Mouse (Mus musculus): ENCODE data around the gene Hnrnph3.
A peak's percentile ranks its signal among the peaks of the same experiment; 100 is the strongest.
"Not testable (repeated sequence)": the region's sequence is repeated elsewhere in the genome, so short reads cannot be mapped to it uniquely, and the experiment has no call there.

Hnrnph3 gene

DNA sequence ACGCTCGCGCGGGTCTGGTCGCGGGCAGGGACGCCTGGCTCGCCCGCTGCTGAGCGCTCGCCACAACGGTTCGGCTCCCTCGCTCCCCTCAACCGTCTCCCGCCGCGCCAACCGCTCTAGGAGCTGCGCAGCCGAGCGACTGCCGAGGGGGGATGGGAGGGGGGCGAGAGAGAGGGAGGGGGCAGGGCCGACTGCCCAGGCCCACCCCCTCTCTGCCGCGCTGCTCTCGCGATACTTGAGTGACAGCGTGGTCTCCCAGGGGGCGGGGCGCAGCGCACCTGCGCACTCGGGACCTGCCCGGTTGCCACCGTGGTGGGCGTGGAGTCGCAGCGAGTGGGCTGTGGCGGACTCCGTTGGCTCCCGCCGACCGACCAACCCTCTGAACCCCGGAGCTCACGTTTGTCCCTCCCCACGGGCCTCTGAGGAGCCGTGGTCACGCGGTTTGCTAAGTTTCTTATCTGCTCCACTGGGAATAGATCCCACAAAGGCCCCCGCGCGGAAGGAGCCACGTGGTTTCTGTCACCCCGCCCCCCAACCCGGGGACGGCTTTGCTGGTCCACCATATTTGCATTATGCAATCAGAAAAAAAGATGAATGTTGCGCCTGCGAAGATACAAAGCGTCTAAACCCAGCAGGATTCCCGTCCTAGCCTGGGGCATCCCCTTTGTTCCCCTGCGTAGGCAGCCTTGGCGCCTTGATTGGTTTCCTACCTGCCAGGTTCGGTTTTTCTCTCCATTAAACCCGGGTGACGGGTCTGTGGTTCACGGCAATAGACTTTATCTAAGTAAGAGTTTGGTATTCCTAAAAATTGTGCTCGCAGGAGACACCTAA, at the start of gene Hnrnph3, which contains the start of gene Pbld2:
Gene Hnrnph3, minus strand, starts transcription at position 469 of the 831 bp plus-strand sequence.
Gene Pbld2, plus strand, starts transcription at position 567 of the 831 bp plus-strand sequence.
- DNase-seq (ENCODE audit: low spot score in 2 of 2), result peak; percentile 98 to 99

DNA sequence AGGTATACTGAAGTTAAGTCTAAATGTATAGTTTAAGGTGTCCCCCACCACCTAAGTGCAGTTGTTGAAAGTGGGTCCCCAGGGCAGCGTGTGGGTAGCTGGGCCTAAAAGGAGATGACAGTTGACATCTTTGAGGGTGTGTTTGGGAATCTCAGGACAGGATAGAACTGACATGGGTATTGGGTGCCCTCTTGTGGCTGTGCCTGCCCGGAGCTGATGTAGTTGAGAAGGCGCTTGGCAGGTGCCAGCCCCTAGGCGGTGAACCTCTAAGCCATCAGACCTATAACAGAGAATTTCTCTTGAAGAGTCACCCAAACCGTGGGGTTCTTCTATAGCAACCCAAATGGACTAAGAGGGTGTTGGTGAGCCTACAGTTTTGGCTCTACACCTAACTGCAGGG, 42.0 kb upstream of the Hnrnph3 start:
- peak; percentile 54 to 81 for DNase-seq (ENCODE audit: low spot score in 2 of 2)

DNA sequence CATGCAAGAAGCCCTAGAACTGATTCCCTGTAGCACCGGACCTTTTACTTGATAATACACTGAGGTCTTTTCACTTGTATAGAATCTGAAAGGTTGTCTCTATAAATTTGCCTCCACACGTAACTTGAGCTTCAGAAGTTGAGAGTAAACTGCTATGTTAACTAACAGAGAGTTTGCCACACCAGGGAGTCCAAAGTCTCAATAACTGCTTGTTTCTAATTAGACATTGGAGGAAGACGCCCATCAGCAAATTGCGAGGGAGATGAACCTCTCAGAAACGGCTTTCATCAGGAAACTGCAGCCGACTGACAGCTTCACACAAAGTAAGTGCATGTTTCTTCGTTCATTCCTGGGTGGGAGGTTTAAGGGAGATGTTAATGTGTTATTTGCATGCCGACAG, 41.5 kb upstream of the Hnrnph3 start:
- DNase-seq (ENCODE audit: low spot score in 2 of 2), result no peak

DNA sequence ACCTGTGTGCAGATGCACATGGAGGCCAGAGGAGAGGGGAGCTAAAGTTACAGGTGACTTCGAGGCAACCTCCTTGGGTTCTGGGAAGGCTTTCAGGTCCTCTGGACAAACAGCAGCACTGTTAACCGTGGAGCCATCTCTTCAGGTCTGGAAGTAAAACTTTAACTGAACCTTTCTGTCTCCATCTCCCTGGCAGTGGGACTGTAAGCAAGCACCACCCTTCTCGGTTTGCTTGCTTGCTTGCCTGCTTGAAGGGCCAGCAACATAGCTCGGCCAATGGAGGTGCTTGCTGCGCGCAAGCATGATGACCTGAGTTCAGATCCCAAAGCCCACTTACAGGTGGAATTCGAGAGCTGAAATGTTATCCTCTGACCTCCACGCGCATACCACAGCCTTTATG, 40.5 kb upstream of the Hnrnph3 start:
- no peak for DNase-seq (ENCODE audit: low spot score in 2 of 2)

DNA sequence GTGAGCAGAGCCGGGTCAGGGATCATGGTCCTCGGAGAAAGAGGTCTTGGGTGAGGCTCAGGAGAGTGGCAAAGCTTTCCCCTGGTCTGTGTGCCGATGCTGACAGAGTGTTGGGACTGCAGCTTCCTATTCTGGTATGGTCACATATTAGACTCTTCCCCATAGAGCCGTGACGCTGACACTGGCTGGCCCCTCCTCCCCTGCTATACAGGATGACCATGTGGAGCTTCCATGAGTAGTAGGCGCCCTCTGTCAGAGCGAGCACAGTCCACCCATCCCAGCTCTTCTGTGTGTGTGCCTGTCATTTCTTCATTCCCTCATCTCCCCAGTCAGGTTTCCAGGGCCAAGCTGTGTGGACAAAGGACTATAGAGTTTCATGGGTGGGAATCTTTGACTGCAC, 39.3 kb upstream of the Hnrnph3 start:
- no peak for DNase-seq (ENCODE audit: low spot score in 2 of 2)

DNA sequence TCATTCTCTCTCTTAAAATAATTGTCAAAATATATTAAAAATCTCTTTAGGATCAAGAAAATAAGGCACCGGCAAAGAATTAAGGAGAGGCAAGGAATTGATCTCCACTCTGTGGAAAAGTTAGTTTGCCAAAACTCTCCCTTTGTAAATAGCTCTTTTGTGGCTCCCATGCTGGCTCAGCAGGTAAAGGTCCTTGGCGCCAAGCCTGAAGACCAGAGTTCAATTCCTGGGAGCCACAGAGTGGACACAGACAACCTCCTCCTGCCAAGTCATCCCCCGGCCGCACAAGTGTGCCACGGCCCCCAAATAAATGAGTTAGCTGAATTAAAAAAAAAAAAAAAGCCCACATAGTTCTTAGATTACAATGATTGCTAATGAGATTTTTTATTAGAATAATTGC, 38.7 kb upstream of the Hnrnph3 start:
- no peak for DNase-seq (ENCODE audit: low spot score in 2 of 2)

DNA sequence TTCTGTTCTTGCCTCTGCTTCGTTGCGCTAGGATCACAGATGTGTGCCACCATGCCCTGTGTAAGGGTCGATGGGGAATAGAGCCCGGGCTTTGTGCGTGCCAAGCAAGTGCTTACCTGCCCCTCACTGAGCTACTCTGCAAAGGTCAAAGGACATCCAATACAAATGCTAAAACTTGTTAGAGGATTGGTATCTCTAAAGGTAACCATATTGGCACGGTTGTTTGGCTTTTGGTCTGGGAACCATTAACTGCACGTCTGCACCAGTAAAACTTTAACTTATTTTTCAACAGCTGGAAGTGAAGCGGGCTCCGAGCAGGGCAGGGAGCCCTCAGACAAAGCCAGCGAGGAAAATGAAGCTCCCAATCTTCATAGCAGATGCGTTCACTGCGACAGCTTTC, 37.2 kb upstream of the Hnrnph3 start:
- no peak for DNase-seq (ENCODE audit: low spot score in 2 of 2)

DNA sequence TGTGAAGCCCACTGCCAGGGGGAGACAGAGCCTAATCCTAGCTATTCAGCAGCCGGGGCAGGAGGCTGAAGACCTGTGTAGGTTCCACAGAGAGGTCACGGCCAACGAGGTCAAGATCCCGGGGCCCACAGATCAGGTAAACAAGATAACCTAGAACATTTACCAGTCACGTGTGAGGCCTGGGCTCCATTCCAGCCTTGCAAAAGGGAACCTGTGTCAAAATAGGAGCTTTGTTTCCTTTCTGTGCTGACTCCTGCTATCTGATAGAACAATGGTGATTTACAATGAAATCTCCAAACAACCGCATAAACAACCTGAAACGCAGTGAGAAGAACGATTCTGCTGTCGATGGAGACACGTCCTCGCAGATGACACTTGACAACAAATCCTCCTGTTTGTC, 36.4 kb upstream of the Hnrnph3 start:
- DNase-seq (ENCODE audit: low spot score in 2 of 2), result no peak

DNA sequence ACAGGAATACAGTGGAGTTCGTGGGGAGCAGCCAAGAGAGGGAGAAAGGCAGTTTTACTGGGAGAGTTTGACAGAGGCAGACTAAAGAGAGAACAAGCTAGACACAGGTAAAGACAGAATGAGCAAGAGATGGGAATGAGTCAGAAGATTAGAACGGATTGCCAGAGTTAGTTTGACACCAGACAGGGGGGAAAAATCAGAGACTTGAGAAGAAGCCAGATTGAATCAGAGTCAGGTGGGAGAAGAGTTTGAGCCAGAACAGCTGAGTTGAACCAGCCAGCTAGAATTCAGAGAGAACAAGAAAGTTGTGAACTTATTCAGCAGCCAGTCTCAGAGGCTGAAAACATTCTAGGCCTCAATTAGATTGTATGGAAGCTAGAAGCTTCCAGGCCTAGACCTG, 35.8 kb upstream of the Hnrnph3 start, which contains the start of gene Pbld1:
Gene Pbld1, plus strand, starts transcription at position 301 of the 400 bp plus-strand sequence.
- DNase-seq (ENCODE audit: low spot score in 2 of 2), result no peak

DNA sequence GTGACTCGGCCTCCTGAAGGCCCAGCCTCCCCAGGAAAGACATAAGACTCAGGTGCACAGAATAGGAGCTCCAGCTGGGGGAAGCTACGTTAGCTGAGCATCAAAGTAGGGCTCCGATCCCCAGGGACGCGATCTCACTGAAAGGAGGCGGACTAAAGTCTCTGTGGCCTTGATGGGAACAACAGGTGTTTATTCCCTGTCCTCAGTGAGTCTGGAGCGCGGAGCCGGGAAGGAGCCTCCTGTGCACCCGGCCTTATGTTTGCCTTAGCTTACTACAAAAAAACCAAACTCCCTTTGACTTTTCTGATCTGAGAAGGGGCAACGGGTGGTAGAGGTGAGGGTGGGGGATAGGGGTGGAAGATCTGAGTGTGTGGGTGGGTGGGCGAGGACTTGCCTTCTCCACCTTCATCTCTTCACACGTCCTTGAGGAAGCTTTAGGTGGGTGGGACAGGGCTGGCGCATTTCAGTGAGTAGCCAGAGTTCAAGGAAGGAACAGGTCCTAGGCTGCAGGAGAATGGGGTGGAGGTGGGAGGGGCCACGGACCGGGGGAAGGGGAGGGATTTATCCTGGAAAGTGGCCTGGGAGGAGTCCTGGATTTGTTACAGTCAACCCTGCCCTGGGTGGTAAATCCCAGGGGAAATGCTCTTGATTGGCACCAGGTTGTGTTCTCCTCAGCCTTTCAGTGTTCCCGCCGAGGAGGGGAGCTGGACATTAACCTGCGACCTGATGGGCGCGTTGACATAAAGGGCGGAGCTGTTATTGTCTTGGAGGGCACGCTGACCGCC, 33.1 kb upstream of the Hnrnph3 start:
- DNase-seq (ENCODE audit: low spot score in 2 of 2), result no peak

DNA sequence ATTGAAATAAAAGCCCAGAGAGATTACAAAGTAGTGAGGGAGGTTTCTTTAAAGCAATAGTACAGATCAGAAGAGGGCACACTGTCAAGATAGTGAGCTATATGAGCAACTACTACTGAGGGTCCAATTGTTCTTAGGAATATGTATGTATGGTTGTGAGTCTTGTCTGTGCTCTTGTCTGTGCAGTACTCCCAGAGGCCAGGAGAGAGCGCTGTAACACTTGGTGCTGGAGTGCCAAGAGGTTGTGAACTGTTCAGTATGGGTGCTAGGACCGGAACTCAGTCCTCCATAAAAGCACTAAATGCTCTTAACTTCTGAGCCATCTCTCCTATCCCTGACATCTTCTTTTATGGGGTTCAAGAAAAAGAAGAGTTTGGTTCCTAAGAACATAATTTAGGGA, 30.6 kb upstream of the Hnrnph3 start:
- no peak for DNase-seq (ENCODE audit: low spot score in 2 of 2)

DNA sequence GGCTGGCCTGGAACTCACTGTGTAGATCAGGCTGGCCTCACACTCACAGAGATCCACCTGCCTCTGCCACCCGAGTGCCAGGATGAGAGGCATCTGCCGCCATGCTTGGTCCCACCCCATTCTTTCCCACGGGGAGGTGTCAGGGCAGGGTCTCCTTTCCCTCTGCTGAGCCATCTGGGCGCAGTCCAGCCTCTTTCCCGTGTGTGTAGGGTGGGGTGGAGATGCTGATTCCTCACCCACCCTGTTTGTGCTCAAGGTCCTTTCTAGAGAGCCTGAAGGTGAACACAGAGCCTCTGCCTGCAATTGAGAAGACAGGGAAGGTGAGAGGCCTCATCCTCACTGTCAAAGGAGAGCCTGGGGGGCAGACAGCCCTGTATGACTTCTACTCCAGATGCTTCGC, 30.1 kb upstream of the Hnrnph3 start:
- DNase-seq (ENCODE audit: low spot score in 2 of 2), result not testable (repeated sequence)

DNA sequence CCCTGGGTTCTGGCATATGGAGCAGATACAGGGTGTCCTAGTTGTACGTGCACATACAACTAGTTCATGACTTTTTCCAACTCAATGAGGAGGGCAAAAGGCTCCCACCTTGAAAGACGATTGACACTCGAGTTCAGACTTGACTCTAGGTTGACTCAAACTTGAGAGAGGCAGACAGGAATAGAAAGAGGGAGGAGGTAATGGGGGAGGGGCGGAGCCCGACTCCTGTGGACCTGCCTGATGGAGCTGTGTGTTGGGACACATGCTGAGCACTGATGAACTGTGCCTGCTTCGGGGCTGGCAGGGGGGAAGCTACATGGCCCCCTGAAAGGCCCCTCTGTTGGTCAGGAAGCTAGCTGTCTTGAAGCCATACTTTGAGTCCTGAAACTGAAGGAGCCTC, 29.0 kb upstream of the Hnrnph3 start:
- DNase-seq (ENCODE audit: low spot score in 2 of 2), result no peak

DNA sequence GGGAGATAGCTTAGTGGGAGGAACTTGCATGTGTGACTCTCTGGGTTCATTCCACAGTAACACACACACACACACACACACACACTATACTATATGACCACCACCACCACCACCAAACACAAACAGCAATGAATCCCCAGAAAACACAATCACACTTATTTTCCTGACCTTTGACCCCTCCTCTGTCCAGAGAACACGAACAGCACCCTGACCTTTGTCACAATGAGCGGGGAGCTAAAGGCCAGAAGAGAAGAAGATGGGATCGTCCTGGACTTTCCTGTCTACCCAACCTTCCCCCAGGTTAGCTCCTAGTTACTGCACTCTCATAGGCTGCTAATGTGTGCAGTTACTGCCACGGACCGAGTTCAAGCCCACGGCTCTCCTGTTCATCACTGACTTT, 28.0 kb upstream of the Hnrnph3 start:
- no peak for DNase-seq (ENCODE audit: low spot score in 2 of 2)

DNA sequence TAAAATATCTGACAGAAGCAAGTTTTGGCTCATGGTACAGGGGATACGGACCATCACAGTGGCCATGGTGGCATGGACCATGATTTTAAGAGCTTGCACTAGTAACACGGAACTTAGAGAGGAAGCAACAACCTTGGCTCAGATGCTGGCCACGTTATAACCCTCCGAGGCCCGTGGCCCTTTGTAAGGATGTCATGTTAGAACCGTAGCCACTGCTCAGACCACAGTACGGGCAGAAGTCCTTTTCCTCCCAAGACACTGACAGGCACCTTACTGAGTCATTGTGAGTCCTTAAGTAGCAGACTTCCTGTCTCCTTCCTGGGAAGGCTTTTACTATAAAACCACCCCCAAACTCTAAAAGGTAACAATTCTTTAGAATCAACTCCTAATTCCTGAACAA, 27.2 kb upstream of the Hnrnph3 start:
- no peak for DNase-seq (ENCODE audit: low spot score in 2 of 2)

DNA sequence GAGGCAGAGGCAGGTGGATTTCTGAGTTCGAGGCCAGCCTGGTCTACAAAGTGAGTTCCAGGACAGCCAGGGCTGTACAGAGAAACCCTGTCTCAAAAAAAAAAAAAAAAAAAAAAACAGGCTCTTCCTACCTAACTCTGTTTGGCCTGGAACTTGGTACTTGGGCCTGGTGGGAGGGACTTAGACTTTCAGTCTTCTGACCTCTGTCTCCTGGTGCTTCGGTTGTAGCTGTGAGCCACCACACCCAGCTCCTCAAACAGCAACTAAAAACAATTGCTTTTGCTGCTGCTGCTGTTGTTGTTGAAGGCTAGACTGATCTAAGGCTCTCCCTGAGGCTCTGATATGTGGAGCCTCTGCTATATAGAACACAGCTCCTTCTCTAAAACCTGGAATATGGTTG, 25.1 kb upstream of the Hnrnph3 start:
- DNase-seq (ENCODE audit: low spot score in 2 of 2), result no peak

DNA sequence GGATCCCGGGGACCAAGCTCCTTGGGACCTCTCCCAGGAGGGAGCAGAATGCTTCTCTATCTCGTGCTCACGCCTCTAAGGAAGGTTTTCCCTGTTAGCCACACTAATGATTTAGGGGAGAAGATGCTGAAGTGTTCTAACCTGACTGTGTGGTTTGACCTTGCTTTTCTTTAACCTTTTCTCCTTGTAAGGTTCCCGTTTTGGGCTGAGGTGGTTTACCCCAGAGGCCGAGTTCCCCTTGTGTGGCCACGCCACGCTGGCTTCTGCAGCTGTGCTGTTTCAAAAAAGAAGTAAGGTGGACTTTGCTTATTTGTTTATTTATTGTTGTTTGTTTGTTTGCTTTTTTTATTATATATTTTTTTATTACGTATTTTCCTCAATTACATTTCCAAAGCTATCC, 23.7 kb upstream of the Hnrnph3 start:
- no peak for DNase-seq (ENCODE audit: low spot score in 2 of 2)

DNA sequence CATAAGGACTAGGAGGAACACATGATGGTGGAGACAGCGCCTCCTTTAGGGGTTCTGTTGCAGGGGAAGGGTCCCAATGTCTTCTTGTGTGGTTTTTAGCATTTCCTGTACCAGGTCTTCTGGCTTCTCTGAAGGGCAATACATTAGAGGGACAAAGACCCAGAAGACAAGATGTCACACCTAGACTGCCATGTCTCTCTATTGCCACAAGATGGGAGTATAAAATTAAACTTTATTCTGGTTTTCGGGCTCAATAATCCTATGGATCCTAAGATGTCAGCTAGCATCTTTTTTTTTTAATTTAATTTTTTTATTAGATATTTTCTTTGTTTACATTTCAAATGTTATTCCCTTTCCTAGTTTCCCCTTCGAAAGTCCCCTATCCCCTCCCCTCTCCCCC, 19.1 kb upstream of the Hnrnph3 start:
- DNase-seq (ENCODE audit: low spot score in 2 of 2), result no peak

DNA sequence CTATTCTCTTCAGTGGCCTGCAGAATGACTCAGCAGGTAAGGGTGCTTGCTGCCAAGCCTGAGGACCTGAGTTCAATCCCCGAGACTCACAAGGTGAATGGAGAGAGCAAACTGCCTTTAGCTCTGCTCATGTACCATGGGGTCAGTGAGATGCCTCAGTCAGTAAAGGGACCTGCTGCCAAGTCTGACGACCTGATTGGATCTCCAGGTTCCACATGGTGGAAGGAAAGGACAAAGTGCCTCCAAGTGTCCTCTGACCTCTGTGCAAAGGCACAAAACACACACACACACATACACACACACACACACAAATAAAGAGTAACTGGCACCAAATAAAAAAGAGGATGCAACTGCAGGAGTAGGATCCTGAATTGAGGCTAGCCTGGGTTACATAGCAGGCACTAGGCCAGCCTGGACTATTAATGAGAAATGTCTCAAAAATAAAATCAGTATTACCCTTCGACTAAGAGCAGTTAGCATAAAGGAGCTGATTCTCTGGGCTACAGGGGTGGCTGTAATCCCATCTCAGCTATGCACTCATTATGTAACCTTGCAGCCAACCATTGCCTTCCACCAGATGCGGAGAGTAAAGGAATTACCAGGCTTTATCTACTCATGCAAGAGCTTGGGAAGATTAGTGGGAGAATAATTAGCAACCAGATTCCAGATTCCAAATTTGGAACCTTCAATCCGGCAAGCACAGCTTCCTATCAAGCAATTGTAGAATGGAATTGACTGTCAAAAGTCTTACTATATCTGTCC, 16.0 kb upstream of the Hnrnph3 start:
- no peak for DNase-seq (ENCODE audit: low spot score in 2 of 2)

DNA sequence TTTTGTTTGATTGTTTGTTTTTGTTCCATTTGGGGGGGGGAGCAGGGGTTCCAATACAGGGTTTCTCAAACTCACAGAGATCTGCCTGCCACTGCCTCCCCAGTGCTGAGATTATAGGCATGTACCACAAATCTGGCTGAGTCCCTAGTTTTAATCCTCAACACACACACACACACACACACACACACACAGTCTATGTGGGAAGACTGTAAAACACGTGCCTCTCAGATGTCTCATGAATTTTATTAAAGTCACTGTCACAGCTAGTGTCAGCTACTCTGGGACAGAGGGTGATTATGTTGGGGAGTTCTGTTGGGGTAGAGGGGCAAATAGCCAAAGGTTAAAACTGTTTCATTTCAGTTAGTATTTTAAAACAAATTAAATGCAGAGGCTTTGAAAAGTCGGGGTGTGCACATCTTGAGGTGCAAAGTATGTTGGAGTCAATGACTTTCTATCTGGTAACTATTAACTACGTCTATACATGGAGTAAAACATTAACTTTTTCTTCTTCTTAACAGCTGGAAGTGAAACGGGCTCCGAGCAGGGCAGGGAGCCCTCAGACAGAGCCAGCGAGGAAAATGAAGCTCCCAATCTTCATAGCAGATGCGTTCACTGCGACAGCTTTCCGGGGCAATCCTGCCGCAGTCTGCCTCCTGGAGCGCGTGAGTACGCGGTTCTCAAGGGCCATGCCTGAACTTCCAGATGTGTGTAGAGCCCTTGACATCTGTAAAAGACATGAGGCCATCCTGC, 14.7 kb upstream of the Hnrnph3 start:
- DNase-seq (ENCODE audit: low spot score in 2 of 2), result no peak

DNA sequence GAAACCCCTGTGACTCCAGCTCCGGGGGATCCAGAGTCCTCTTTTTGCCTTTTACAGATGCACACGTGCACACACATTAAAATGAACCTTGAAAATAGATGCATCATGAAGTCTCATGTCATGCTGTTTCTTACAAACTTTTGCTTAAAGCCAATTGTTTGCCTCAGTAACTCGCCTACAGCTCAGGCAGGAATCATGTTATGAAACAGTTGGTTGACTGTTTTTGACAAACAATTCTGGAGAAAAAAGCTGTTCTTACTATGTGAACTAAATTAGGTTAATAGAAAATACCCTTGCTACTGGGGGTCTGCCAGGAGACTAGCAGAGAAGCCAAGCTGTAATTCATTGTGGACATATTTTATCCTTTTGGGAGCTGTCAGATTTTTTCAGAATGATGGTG, 8.9 kb upstream of the Hnrnph3 start:
- no peak for DNase-seq (ENCODE audit: low spot score in 2 of 2)

DNA sequence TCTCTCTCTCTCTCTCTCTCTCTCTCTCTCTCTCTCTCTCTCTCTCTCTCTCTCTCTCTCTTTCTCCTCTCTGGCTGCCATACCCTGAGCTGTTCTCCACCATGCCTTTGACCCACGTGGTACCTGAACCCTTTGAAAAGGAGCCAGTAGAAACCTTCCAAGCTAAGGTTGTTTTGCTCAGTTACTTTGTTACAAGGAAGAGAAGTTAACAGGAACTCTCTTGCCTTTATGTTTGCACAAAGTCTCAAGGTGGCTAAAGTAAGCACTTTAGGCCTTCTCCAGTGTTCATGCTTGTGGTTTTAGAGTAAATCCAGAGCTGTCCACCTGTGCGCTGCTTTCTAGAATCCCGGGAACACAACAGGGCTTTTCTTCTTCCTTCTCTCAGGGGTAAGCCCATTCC, 8.2 kb upstream of the Hnrnph3 start:
- DNase-seq (ENCODE audit: low spot score in 2 of 2), result no peak
